Comparison of ENCODE assay signal across 10 mouse cellular contexts in the genomic region with DNA sequence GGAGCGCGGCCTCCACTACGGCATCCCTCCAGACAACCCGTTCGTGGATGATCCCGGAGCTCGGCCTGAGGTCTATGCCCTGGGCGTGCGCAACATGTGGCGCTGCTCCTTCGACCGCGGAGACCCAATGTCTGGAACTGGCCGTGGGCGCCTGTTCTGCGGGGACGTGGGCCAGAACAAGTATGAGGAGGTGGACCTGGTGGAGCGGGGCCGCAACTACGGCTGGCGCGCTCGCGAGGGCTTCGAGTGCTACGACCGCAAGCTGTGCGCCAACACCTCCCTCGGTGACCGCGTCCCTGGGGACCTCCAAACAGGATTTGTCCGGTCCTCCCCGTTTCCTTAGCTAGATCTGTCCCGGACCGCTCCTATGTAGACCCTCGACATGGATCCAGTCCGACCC. TPM values are rescaled to one million over a fixed set of nuclear protein-coding genes. Genes with fewer than 3 reads are reported as not detected.
A peak's percentile ranks its signal among the peaks of the same experiment; 100 is the strongest.
DNase-seq lines count a peak whose midpoint lies in the region; ATAC-seq and TF ChIP-seq lines count a peak whose summit lies in the region.
"Had no signal": no experiment of that assay in that cellular context is flagged by ENCODE, and none has a peak within 500 bp of the region (broad histone marks: within the 10 kb centered on the region; RNA-seq: fewer than 3 reads in every experiment).

No protein-coding gene starts in this region.

- DNase-seq in heart, adult 18-20 months, result no peak
- no peak for DNase-seq in G1E (ENCODE audit: low spot score)
- peak; percentile 40 for DNase-seq in midbrain, embryonic 10.5 days (ENCODE audit: low spot score)
- no peak for DNase-seq in thymus, postnatal 36 days
- DNase-seq in cerebellum, adult 8-10 months, result no peak
- DNase-seq in spleen, postnatal 4 days (ENCODE audit: low spot score in 2 of 2), result no peak
- DNase-seq: cerebellum, adult 11-12 months had no signal

- H3K9ac ChIP-seq in heart, embryonic 15.5 days, result no peak overlapping the region

- H3K4me2 ChIP-seq in heart, embryonic 15.5 days, result peak overlapping the region; percentile 53

- no peak for TF ChIP-seq CTCF in G1E (IDR thresholded peaks at IDR 0.05; ENCODE audit: low read depth, low read length)

- peaks cover 19% of the 10 kb centered on the region for H3K4me1 ChIP-seq in heart, embryonic 15.5 days (replicated peaks)
- H3K4me1 ChIP-seq in G1E (ENCODE audit: insufficient read depth, low read depth, low read length), result no peaks in the 10 kb centered on the region
- peaks cover 79% of the 10 kb centered on the region for H3K4me1 ChIP-seq in midbrain, embryonic 10.5 days

- ATAC-seq in heart, embryonic 15.5 days (replicated peaks; ENCODE audit: insufficient number of reproducible peaks, insufficient read depth, low FRiP score, low read depth), result no peak
- ATAC-seq in G1E (ENCODE audit: extremely low read depth, insufficient number of reproducible peaks, low FRiP score, poor library complexity, severe bottlenecking), result no peak
- peak; percentile 14; the same call in 1 of the 2 replicates for ATAC-seq in granulocyte monocyte progenitor cell, adult 5-6 weeks (replicated peaks; ENCODE audit: poor library complexity, severe bottlenecking)

- no peak overlapping the region for H3K27ac ChIP-seq in heart, embryonic 15.5 days
- peak overlapping the region; percentile 94 for H3K27ac ChIP-seq in midbrain, embryonic 10.5 days (replicated peaks)

- H3K27me3 ChIP-seq in heart, embryonic 15.5 days, result peaks cover 59% of the 10 kb centered on the region
- H3K27me3 ChIP-seq in G1E (ENCODE audit: insufficient read depth, low read length), result no peaks in the 10 kb centered on the region; the same call in 1 of the 2 replicates
- peaks cover 52% of the 10 kb centered on the region for H3K27me3 ChIP-seq in midbrain, embryonic 10.5 days (ENCODE audit: low read depth, poor library complexity, severe bottlenecking)

- H3K4me3 ChIP-seq in heart, embryonic 15.5 days, result peak overlapping the region; percentile 26
- peak overlapping the region; percentile 22; the same call in 1 of the 2 replicates for H3K4me3 ChIP-seq in G1E (ENCODE audit: low read depth, low read length)
- peak overlapping the region; percentile 29 for H3K4me3 ChIP-seq in midbrain, embryonic 10.5 days

- no peaks in the 10 kb centered on the region for H3K36me3 ChIP-seq in heart, embryonic 15.5 days
- no peaks in the 10 kb centered on the region for H3K36me3 ChIP-seq in G1E (replicated peaks)
- H3K36me3 ChIP-seq in midbrain, embryonic 10.5 days, result 0 out of 2 replicates have a peak, but pooled peaks cover 3% of the 10 kb centered on the region

- WGBS in heart, embryonic 15.5 days, result 13% methylated on average over 37 of the region's 37 CpGs
- 5% methylated on average over 37 of the region's 37 CpGs for WGBS in midbrain, embryonic 10.5 days

- no peaks in the 10 kb centered on the region for H3K9me3 ChIP-seq in heart, embryonic 15.5 days (replicated peaks)
- H3K9me3 ChIP-seq in G1E (replicated peaks), result peaks cover 89% of the 10 kb centered on the region
- no peaks in the 10 kb centered on the region for H3K9me3 ChIP-seq in midbrain, embryonic 10.5 days (replicated peaks)

RNA-seq across cellular contexts. Expression of gene Hhipl1, which starts 12.4 kb away (rescaled TPM):
- 1.0 TPM in 2 replicates for polyA plus RNA-seq in heart, embryonic 15.5 days (2015; fragmentation: Nextera tagmentation; extraction: Ambion mirVana)
- 1 to 10 TPM; 1.3 to 2.1 TPM for total RNA-seq in heart, adult 18-20 months (2021)
- not detected in 2 replicates for total RNA-seq in G1E (2014; fragmentation: Nextera tagmentation)
- 0.05 and 0.06 TPM in 2 replicates for total RNA-seq in G1E (2017)
- polyA plus RNA-seq in G1E (2012), result not detected in 2 replicates
- total RNA-seq in granulocyte monocyte progenitor cell, adult 5-6 weeks (2014; fragmentation: Nextera tagmentation), result not detected in 2 replicates
- not detected in 2 replicates for total RNA-seq in granulocyte monocyte progenitor cell, adult 5-6 weeks (2017)
- 3.7 and 5.1 TPM in 2 replicates for polyA plus RNA-seq in midbrain, embryonic 10.5 days (2016; fragmentation: Nextera tagmentation; extraction: Ambion mirVana)
- total RNA-seq: CH12.LX had no signal

RNA-seq across cellular contexts. Expression of gene Cyp46a1, which starts 15.7 kb away (rescaled TPM):
- 5.6 and 6.2 TPM in 2 replicates for polyA plus RNA-seq in heart, embryonic 15.5 days (2015; fragmentation: Nextera tagmentation; extraction: Ambion mirVana)
- total RNA-seq in heart, adult 18-20 months (2021), result under 1 TPM; 0.45 to 0.95 TPM
- total RNA-seq in G1E (2014; fragmentation: Nextera tagmentation) (not detected in 2 replicates), G1E (2017) (0.23 and 0.55 TPM in 2 replicates)
- polyA plus RNA-seq in G1E (2012), result not detected in 2 replicates
- not detected in 2 replicates for total RNA-seq in granulocyte monocyte progenitor cell, adult 5-6 weeks (2014; fragmentation: Nextera tagmentation)
- not detected in 2 replicates for total RNA-seq in granulocyte monocyte progenitor cell, adult 5-6 weeks (2017)
- polyA plus RNA-seq in midbrain, embryonic 10.5 days (2016; fragmentation: Nextera tagmentation; extraction: Ambion mirVana), result 17.5 and 19.4 TPM in 2 replicates
- total RNA-seq: CH12.LX had no signal

RNA-seq across cellular contexts. Expression of gene Ccdc85c, which starts 43.3 kb away (rescaled TPM):
- 4.7 and 5.7 TPM in 2 replicates for polyA plus RNA-seq in heart, embryonic 15.5 days (2015; fragmentation: Nextera tagmentation; extraction: Ambion mirVana)
- total RNA-seq in heart, adult 18-20 months (2021), result 10 to 100 TPM; 38.5 to 42.5 TPM
- total RNA-seq in G1E (2014; fragmentation: Nextera tagmentation) (not detected in 2 replicates), G1E (2017) (0.05 TPM in 1 of 2 replicates, not detected in the other)
- not detected in 2 replicates for polyA plus RNA-seq in G1E (2012)
- total RNA-seq in granulocyte monocyte progenitor cell, adult 5-6 weeks (2014; fragmentation: Nextera tagmentation), result 0.95 and 1.7 TPM in 2 replicates
- total RNA-seq in granulocyte monocyte progenitor cell, adult 5-6 weeks (2017), result 0.90 and 2.4 TPM in 2 replicates
- polyA plus RNA-seq in midbrain, embryonic 10.5 days (2016; fragmentation: Nextera tagmentation; extraction: Ambion mirVana), result 12.1 and 15.5 TPM in 2 replicates

RNA-seq across cellular contexts. Expression of gene Eml1, which starts 52.3 kb away (rescaled TPM):
- polyA plus RNA-seq in heart, embryonic 15.5 days (2015; fragmentation: Nextera tagmentation; extraction: Ambion mirVana), result 62.5 and 76.6 TPM in 2 replicates
- 10 to 100 TPM; 81.3 to 95.3 TPM for total RNA-seq in heart, adult 18-20 months (2021)
- not detected in 2 replicates for total RNA-seq in G1E (2014; fragmentation: Nextera tagmentation)
- total RNA-seq in G1E (2017), result 0.05 and 0.12 TPM in 2 replicates
- not detected in 2 replicates for polyA plus RNA-seq in G1E (2012)
- total RNA-seq in granulocyte monocyte progenitor cell, adult 5-6 weeks (2014; fragmentation: Nextera tagmentation), result not detected in 2 replicates
- not detected in 2 replicates for total RNA-seq in granulocyte monocyte progenitor cell, adult 5-6 weeks (2017)
- polyA plus RNA-seq in midbrain, embryonic 10.5 days (2016; fragmentation: Nextera tagmentation; extraction: Ambion mirVana), result 121 and 123 TPM in 2 replicates
- total RNA-seq: CH12.LX had no signal

Comparison
In these comparisons a context has a peak if more than half of its experiments do, and no peak if none do; other contexts are left out.
1. RNA of gene Ccdc85c, which starts 43.3 kb away (total RNA-seq): 38.5 to 42.5 TPM in heart, adult 18-20 months; 0.90 to 2.4 TPM in granulocyte monocyte progenitor cell, adult 5-6 weeks and 0.05 TPM in G1E; every median in the first group is over 10 times any median in the second.
2. Peak in every context shown above with its lines, with median percentiles within 50 percentile points of each other: H3K4me3 ChIP-seq.